Mouse (Mus musculus): Measurements from ENCODE around the gene Lrrc56. TPM values are rescaled to one million over a fixed set of nuclear protein-coding genes. Genes with fewer than 3 reads are reported as not detected.
A peak's percentile ranks its signal among the peaks of the same experiment; 100 is the strongest.

The Lrrc56 gene
- polyA plus RNA-seq, 1 experiment from 2014 or later, result 2.8 TPM

DNA sequence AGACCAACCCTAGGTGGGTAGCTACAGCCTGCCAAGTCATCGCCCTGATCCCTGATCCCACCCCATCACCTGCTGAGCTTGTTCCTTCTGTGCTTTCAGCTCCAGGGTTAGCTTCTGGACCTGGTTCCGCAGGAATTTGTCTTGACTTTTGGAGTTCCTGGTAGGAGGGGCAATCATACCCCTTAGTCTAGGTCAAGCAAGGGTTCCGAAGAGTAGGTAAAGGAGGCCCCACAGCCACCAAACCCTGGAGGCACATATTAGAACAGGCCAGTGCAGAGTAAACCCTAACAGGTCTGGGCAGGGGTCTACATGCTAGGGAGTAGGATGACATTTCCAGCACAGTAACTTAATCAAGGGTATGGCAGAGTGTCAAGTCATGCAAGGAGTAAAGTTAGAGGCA, 19.2 kb downstream of the Lrrc56 start:
- peak overlapping the region; percentile 76 for H3K27ac ChIP-seq (replicated peaks)
- no peaks in the 10 kb centered on the region; the same call in none of the 2 replicates for H3K4me1 ChIP-seq (replicated peaks; ENCODE audit: control insufficient read depth, insufficient read depth)
- 57% methylated on average over 3 of the region's 3 CpGs for WGBS
- no peak overlapping the region for H3K4me2 ChIP-seq (replicated peaks; ENCODE audit: low read depth)
- DNase-seq (ENCODE audit: low spot score) (no peak), ATAC-seq (ENCODE audit: low FRiP score, low TSS enrichment) (no peak)
- H3K4me3 ChIP-seq (ENCODE audit: low read depth, low read length), result no peak overlapping the region
- H3K27me3 ChIP-seq (ENCODE audit: control insufficient read depth, insufficient read depth, low read length), result no peaks in the 10 kb centered on the region
- no peak overlapping the region for H3K9ac ChIP-seq (ENCODE audit: low read length)
- no peaks in the 10 kb centered on the region for H3K9me3 ChIP-seq (ENCODE audit: control insufficient read depth, low read length)
- TF ChIP-seq CTCF (IDR thresholded peaks at IDR 0.05; ENCODE audit: low read depth), result no peak
- TF ChIP-seq EP300 (optimal IDR thresholded peaks at IDR 0.05), result peak; percentile 47
- H3K36me3 ChIP-seq (ENCODE audit: control insufficient read depth, insufficient read depth, low read length), result no peaks in the 10 kb centered on the region

DNA sequence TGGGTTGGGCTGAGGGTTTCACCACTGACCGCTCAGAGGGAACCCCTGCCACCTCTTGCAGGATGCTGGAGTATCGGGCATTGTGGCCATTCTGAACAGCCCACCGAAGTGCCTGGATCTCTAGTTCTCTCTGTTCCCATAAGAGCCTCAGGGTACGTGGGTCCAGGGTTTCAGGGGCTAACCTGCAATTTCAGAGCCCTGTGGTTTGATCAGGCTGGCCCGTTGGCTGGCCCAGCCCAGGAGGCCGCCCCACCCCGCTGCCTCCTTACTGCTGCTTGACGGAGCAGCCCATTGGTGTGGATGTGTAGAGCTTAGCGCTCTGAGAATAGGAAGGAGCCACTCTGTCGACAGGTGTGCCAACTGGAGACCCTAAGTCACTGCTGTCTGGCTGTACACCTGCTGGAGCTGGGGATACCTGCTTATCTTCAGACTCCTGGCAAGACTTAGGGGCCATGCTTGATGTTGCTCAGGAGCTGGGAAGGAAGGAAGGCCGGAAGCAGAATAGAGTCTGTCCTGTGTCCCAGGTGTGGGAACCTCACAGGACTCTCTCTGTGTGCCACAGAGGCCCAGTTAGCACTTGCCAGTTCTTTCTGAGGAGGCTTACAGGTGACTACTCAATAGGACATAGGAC, 19.8 kb downstream of the Lrrc56 start, which contains the start of gene Lmntd2:
TSS of gene Lmntd2 (minus strand) at position 476 of the 631 bp plus-strand sequence.
- Histone ChIP-seq H3K4me3 (ENCODE audit: low read depth, low read length) (peak within 1 kb of the TSS; percentile 60), H3K4me1 (replicated peaks; ENCODE audit: control insufficient read depth, insufficient read depth) (no peaks in the 10 kb centered on the region; the same call in none of the 2 replicates), H3K9me3 (ENCODE audit: control insufficient read depth, low read length) (no peaks in the 10 kb centered on the region), H3K9ac (ENCODE audit: low read length) (no peak within 1 kb of the TSS), H3K27me3 (ENCODE audit: control insufficient read depth, insufficient read depth, low read length) (no peaks in the 10 kb centered on the region), H3K4me2 (replicated peaks; ENCODE audit: low read depth) (peak within 1 kb of the TSS; percentile 95), H3K27ac (replicated peaks) (peak within 1 kb of the TSS; percentile 76), H3K36me3 (ENCODE audit: control insufficient read depth, insufficient read depth, low read length) (no peaks in the 10 kb centered on the region)
- WGBS, result 78% methylated on average over 11 of the region's 11 CpGs
- ATAC-seq (ENCODE audit: low FRiP score, low TSS enrichment) (no peak), DNase-seq (ENCODE audit: low spot score) (no peak)
- no peak for TF ChIP-seq CTCF (IDR thresholded peaks at IDR 0.05; ENCODE audit: low read depth)
- TF ChIP-seq EP300 (optimal IDR thresholded peaks at IDR 0.05), result no peak

DNA sequence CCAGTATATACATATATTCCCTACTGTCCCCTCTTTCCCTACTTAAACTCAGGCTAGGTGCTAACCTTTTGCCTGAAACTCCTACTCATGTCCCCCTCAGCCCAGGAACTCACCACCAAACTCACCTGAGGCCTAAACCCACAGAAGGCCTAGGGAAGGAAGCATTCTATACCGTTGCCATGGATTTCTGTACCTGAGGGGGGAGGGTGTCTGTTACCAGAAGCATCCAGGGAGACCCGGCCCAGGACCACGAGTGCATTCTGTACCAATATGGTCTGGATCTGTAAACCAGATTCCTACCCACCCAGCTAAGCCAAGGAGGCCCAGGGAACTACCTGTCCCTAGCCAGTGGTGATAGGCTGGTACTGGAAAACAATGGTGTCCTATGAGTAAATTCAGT, 20.4 kb downstream of the Lrrc56 start:
- Histone ChIP-seq H3K27ac (replicated peaks) (peak overlapping the region; percentile 76), H3K4me2 (replicated peaks; ENCODE audit: low read depth) (no peak overlapping the region), H3K9ac (ENCODE audit: low read length) (no peak overlapping the region), H3K4me3 (ENCODE audit: low read depth, low read length) (no peak overlapping the region), H3K9me3 (ENCODE audit: control insufficient read depth, low read length) (no peaks in the 10 kb centered on the region), H3K4me1 (replicated peaks; ENCODE audit: control insufficient read depth, insufficient read depth) (no peaks in the 10 kb centered on the region; the same call in none of the 2 replicates), H3K36me3 (ENCODE audit: control insufficient read depth, insufficient read depth, low read length) (no peaks in the 10 kb centered on the region), H3K27me3 (ENCODE audit: control insufficient read depth, insufficient read depth, low read length) (no peaks in the 10 kb centered on the region)
- DNase-seq (ENCODE audit: low spot score) (no peak), ATAC-seq (ENCODE audit: low FRiP score, low TSS enrichment) (no peak)
- TF ChIP-seq EP300 (optimal IDR thresholded peaks at IDR 0.05), result no peak
- no peak for TF ChIP-seq CTCF (IDR thresholded peaks at IDR 0.05; ENCODE audit: low read depth)
- WGBS, result 60% methylated on average over 3 of the region's 3 CpGs

DNA sequence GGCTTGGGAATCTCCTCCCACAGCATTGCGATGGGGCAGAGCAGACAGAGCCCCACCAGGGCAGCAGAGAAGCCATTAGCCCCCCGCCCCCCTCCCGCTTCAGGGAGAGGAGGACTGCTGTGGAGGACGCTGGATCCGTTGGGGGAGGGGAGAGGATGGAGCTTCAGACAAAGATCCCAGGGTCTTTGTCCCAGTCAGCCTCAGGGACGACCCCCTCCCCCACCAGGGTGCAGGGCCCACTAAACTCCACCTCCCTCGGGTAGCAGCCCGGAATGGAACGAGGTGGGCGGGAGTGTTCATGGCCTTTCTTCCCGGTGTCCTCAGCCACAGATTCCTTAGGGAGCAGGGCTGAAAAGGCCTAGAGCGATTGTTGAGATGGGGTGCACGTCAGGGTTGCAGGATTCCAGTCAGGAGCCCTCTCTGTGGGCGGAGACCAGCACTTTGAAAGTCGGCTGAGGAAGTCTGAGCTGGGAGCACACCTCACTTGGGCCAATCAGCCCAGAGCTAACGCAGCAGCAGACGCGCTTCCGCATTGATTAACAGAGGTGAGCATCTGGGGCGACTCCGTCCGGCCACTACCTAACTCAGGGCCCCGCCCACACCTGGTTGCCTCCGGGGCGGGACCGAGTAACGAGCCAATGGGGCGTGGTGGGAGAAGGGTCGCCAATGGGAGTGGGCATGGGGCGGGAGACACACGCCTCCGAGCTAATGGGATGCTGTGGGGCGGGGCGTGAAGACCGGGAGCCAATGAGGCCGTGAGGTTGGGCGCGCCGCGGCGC, 21.3 kb downstream of the Lrrc56 start, which contains the start of gene Rassf7:
TSS of gene Rassf7 (plus strand) at position 760 of the 779 bp plus-strand sequence.
- H3K9ac ChIP-seq (ENCODE audit: low read length), result peak within 1 kb of the TSS; percentile 79
- H3K4me1 ChIP-seq (replicated peaks; ENCODE audit: control insufficient read depth, insufficient read depth), result peaks cover 2% of the 10 kb centered on the region
- no peaks in the 10 kb centered on the region for H3K27me3 ChIP-seq (ENCODE audit: control insufficient read depth, insufficient read depth, low read length)
- TF ChIP-seq EP300 (optimal IDR thresholded peaks at IDR 0.05), result no peak
- no peaks in the 10 kb centered on the region for H3K9me3 ChIP-seq (ENCODE audit: control insufficient read depth, low read length)
- DNase-seq (ENCODE audit: low spot score), result peak; percentile 100
- H3K4me2 ChIP-seq (replicated peaks; ENCODE audit: low read depth), result peak within 1 kb of the TSS; percentile 95
- peak within 1 kb of the TSS; percentile 98 for H3K27ac ChIP-seq (replicated peaks)
- under 1% methylated on average over 37 of the region's 41 CpGs for WGBS
- H3K36me3 ChIP-seq (ENCODE audit: control insufficient read depth, insufficient read depth, low read length), result no peaks in the 10 kb centered on the region
- peak; percentile 90 for ATAC-seq (ENCODE audit: low FRiP score, low TSS enrichment)
- H3K4me3 ChIP-seq (ENCODE audit: low read depth, low read length), result peak within 1 kb of the TSS; percentile 60

DNA sequence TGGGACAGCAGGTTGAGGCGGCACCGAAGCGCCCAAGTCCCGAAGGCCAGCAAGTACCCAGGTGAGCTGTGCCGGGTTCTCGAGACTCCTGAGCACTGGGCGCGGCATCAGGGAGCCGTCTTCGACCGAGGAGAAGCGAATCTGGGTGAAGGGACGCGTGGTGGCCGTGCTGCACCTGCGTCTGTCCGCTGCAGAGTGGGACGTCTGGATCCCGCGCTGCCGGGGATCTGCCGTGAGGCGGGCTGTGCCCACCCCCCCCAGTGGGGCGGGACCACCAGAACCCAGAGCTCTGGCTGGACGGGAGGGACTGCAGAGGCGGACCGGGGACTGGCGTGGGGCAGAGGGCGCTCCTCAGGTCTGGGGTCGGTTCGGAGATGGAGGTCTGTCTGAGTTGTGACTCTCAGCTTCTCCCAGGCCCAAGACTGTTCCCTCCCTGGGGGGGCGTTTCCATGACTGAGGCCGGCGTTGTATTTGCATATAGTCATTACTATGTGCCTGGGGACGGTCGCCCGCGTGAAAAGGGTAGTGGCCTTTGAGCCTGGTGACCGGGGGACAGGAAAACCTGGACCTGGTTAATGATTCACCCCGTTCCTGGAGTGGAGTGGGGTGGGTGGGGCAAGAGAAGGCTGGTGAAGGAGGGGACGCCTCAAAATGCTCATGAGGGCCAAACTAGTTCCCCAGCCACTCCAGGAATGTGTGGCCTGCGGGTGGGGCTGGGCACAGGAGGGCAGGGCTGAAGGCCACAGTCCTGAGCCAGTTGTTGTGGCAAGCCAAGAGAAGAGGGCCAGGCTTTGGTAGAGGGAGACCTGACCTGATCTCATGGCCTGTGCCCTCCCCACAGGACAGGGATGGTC, 22.1 kb downstream of the Lrrc56 start:
- TF ChIP-seq CTCF (IDR thresholded peaks at IDR 0.05; ENCODE audit: low read depth) (peak; percentile 17; the same call in 1 of the 2 replicates), EP300 (optimal IDR thresholded peaks at IDR 0.05) (peak; percentile 41)
- Histone ChIP-seq H3K4me3 (ENCODE audit: low read depth, low read length) (peak overlapping the region; percentile 60), H3K4me1 (replicated peaks; ENCODE audit: control insufficient read depth, insufficient read depth) (peaks cover 6% of the 10 kb centered on the region), H3K27me3 (ENCODE audit: control insufficient read depth, insufficient read depth, low read length) (no peaks in the 10 kb centered on the region), H3K36me3 (ENCODE audit: control insufficient read depth, insufficient read depth, low read length) (no peaks in the 10 kb centered on the region), H3K27ac (replicated peaks) (peak overlapping the region; percentile 98), H3K4me2 (replicated peaks; ENCODE audit: low read depth) (peak overlapping the region; percentile 95), H3K9ac (ENCODE audit: low read length) (peak overlapping the region; percentile 79), H3K9me3 (ENCODE audit: control insufficient read depth, low read length) (no peaks in the 10 kb centered on the region)
- ATAC-seq (ENCODE audit: low FRiP score, low TSS enrichment) (peak; percentile 81), DNase-seq (ENCODE audit: low spot score) (peak; percentile 95)
- under 1% methylated on average over 40 of the region's 42 CpGs for WGBS
